Mouse (Mus musculus) midbrain, embryonic 11.5 days (tissue): ENCODE data around the gene 9430038I01Rik. TPM values are rescaled to one million over a fixed set of nuclear protein-coding genes. Genes with fewer than 3 reads are reported as not detected.

Experiments used
- ATAC-seq: fragments of 200-750 bp; cut with Nextera tagmentation; 2 replicates; pipeline ENCODE4 v1.8.0; 2017; ENCODE audit warnings: moderate TSS enrichment, moderate library complexity; ENCODE audit not compliant: low FRiP score
- DNase-seq: peaks from one replicate; pipeline ENCODE4 v3.0.0; 2015; ENCODE audit warnings: low spot score; ENCODE audit errors: missing footprints
- H3K27ac ChIP-seq: fragments of 300-500 bp; sonication (generic); 2 replicates; pipeline ENCODE4 v1.5.1; 2014; ENCODE audit warnings: low read depth, low read length
- H3K27me3 ChIP-seq: fragments of 300-500 bp; sonication (generic); 2 replicates; pipeline ENCODE4 v1.6.1; 2014; ENCODE audit warnings: mild to moderate bottlenecking, low read length, moderate library complexity, mixed read lengths; ENCODE audit not compliant: control insufficient read depth, insufficient read depth
- H3K36me3 ChIP-seq: fragments of 300-500 bp; sonication (generic); 2 replicates; pipeline ENCODE4 v1.6.1; 2014; ENCODE audit warnings: mild to moderate bottlenecking, low read length, moderate library complexity, mixed read lengths; ENCODE audit not compliant: control insufficient read depth, insufficient read depth
- H3K4me1 ChIP-seq: fragments of 300-500 bp; sonication (generic); 2 replicates; pipeline ENCODE4 v1.6.1; 2014; ENCODE audit warnings: low read length; ENCODE audit not compliant: control insufficient read depth, insufficient read depth
- H3K4me2 ChIP-seq: fragments of 300-500 bp; sonication (generic); 2 replicates; pipeline ENCODE4 v1.6.1; 2014; ENCODE audit warnings: mild to moderate bottlenecking, moderate library complexity
- H3K4me3 ChIP-seq: fragments of 300-500 bp; sonication (generic); 2 replicates; pipeline ENCODE4 v1.5.1; 2014; ENCODE audit warnings: low read depth, low read length
- H3K9ac ChIP-seq: fragments of 300-500 bp; sonication (generic); 2 replicates; pipeline ENCODE4 v1.6.1; 2014; ENCODE audit warnings: low read length
- H3K9me3 ChIP-seq: fragments of 300-500 bp; sonication (generic); 2 replicates; pipeline ENCODE4 v1.6.1; 2016; ENCODE audit warnings: low read length; ENCODE audit not compliant: control insufficient read depth
- WGBS: fragments of 180-500 bp; shearing (Covaris S2); extraction: QIAGEN DNeasy Blood & Tissue Kit; methylation state at CpG from one replicate; pipeline ENCODE4 v1.1.7; 2014; 5-methylcytosine and 5-hydroxymethylcytosine counted together
- polyA plus RNA-seq: library from polyadenylated mRNA; unstranded; fragments of >200 nt; fragmentation: Nextera tagmentation; extraction: Ambion mirVana; gene quantifications from 2 replicates; pipeline ENCODE4 v1.2.1, GENCODE M21; 2014

9430038I01Rik gene
- polyA plus RNA-seq, 1 experiment from 2014 or later, result 15.3 TPM

GRCm38 (mm10) chr7:137387863-137388262 is 22.7 kb downstream of the 9430038I01Rik start:
- H3K9me3 ChIP-seq, result no peaks in the 10 kb centered on the region
- H3K9ac ChIP-seq, result no peak overlapping the region
- WGBS, result 83% methylated on average over 5 of the region's 5 CpGs
- H3K36me3 ChIP-seq, result no peaks in the 10 kb centered on the region
- no peaks in the 10 kb centered on the region for H3K27me3 ChIP-seq
- H3K4me3 ChIP-seq, result no peak overlapping the region
- DNase-seq (no peak), ATAC-seq (no peak)
- H3K4me1 ChIP-seq, result no peaks in the 10 kb centered on the region
- H3K4me2 ChIP-seq, result no peak overlapping the region
- H3K27ac ChIP-seq, result no peak overlapping the region

GRCm38 (mm10) chr7:137374996-137375395 is 35.6 kb downstream of the 9430038I01Rik start:
- Histone ChIP-seq H3K4me1 (no peaks in the 10 kb centered on the region), H3K4me2 (no peak overlapping the region), H3K4me3 (no peak overlapping the region), H3K27me3 (peaks cover 11% of the 10 kb centered on the region), H3K9me3 (no peaks in the 10 kb centered on the region), H3K9ac (no peak overlapping the region), H3K36me3 (no peaks in the 10 kb centered on the region), H3K27ac (no peak overlapping the region)
- 97% methylated on average over 7 of the region's 7 CpGs for WGBS
- no peak for ATAC-seq
- DNase-seq, result no peak

GRCm38 (mm10) chr7:137371770-137372169 is 38.8 kb downstream of the 9430038I01Rik start:
- 77% methylated on average over 4 of the region's 4 CpGs for WGBS
- ATAC-seq (no peak), DNase-seq (no peak)
- Histone ChIP-seq H3K27me3 (peaks cover 17% of the 10 kb centered on the region), H3K4me1 (no peaks in the 10 kb centered on the region), H3K9me3 (no peaks in the 10 kb centered on the region), H3K27ac (no peak overlapping the region), H3K4me3 (no peak overlapping the region), H3K9ac (no peak overlapping the region), H3K36me3 (no peaks in the 10 kb centered on the region), H3K4me2 (no peak overlapping the region)

GRCm38 (mm10) chr7:137370175-137370574 is 40.4 kb downstream of the 9430038I01Rik start:
- Histone ChIP-seq H3K4me1 (no peaks in the 10 kb centered on the region), H3K4me3 (no peak overlapping the region), H3K27ac (no peak overlapping the region), H3K27me3 (peaks cover 17% of the 10 kb centered on the region), H3K9ac (no peak overlapping the region), H3K4me2 (no peak overlapping the region), H3K36me3 (no peaks in the 10 kb centered on the region), H3K9me3 (no peaks in the 10 kb centered on the region)
- 31% methylated on average over 2 of the region's 2 CpGs for WGBS
- ATAC-seq (peak; percentile 69), DNase-seq (peak; percentile 94)

- Histone ChIP-seq H3K36me3 (no peaks in the 10 kb centered on the region), H3K4me3 (no peak overlapping the region), H3K9ac (no peak overlapping the region), H3K4me2 (no peak overlapping the region), H3K27me3 (peaks cover 13% of the 10 kb centered on the region; the same call in 1 of the 2 replicates), H3K4me1 (no peaks in the 10 kb centered on the region), H3K9me3 (no peaks in the 10 kb centered on the region), H3K27ac (no peak overlapping the region)
- no peak for ATAC-seq
- DNase-seq, result no peak
- 76% methylated on average over 4 of the region's 4 CpGs for WGBS
Measured at GRCm38 (mm10) chr7:137366736-137367135, 43.8 kb downstream of the 9430038I01Rik start.

GRCm38 (mm10) chr7:137365056-137365455 is 45.5 kb downstream of the 9430038I01Rik start:
- Histone ChIP-seq H3K4me3 (no peak overlapping the region), H3K4me1 (no peaks in the 10 kb centered on the region), H3K27me3 (peaks cover 6% of the 10 kb centered on the region; the same call in 1 of the 2 replicates), H3K9ac (no peak overlapping the region), H3K9me3 (no peaks in the 10 kb centered on the region), H3K27ac (no peak overlapping the region), H3K4me2 (no peak overlapping the region), H3K36me3 (no peaks in the 10 kb centered on the region)
- DNase-seq (no peak), ATAC-seq (no peak)
- 89% methylated on average over 8 of the region's 8 CpGs for WGBS

- no peak overlapping the region for H3K4me2 ChIP-seq
- H3K27ac ChIP-seq, result no peak overlapping the region
- H3K27me3 ChIP-seq, result peaks cover 6% of the 10 kb centered on the region; the same call in 1 of the 2 replicates
- ATAC-seq (no peak), DNase-seq (no peak)
- no peak overlapping the region for H3K9ac ChIP-seq
- H3K9me3 ChIP-seq, result no peaks in the 10 kb centered on the region
- H3K4me3 ChIP-seq, result no peak overlapping the region
- H3K36me3 ChIP-seq, result no peaks in the 10 kb centered on the region
- WGBS, result 74% methylated on average over 7 of the region's 7 CpGs
- H3K4me1 ChIP-seq, result no peaks in the 10 kb centered on the region
Measured at GRCm38 (mm10) chr7:137364571-137364970, 46.0 kb downstream of the 9430038I01Rik start.

GRCm38 (mm10) chr7:137346860-137347259 is 63.7 kb downstream of the 9430038I01Rik start:
- H3K4me3 ChIP-seq, result no peak overlapping the region
- no peak overlapping the region for H3K9ac ChIP-seq
- DNase-seq, result no peak
- peaks cover 13% of the 10 kb centered on the region for H3K4me1 ChIP-seq
- H3K27ac ChIP-seq, result no peak overlapping the region
- H3K4me2 ChIP-seq, result no peak overlapping the region
- H3K27me3 ChIP-seq, result no peaks in the 10 kb centered on the region
- no peaks in the 10 kb centered on the region for H3K9me3 ChIP-seq
- ATAC-seq, result no peak
- H3K36me3 ChIP-seq, result no peaks in the 10 kb centered on the region
- 77% methylated on average over 7 of the region's 7 CpGs for WGBS

- Histone ChIP-seq H3K9me3 (no peaks in the 10 kb centered on the region), H3K4me1 (peaks cover 13% of the 10 kb centered on the region), H3K36me3 (no peaks in the 10 kb centered on the region), H3K27me3 (no peaks in the 10 kb centered on the region), H3K4me2 (no peak overlapping the region), H3K4me3 (no peak overlapping the region), H3K9ac (no peak overlapping the region), H3K27ac (no peak overlapping the region)
- ATAC-seq, result 0 out of 2 replicates have a peak, but pooled peaks have one; percentile 40
- no peak for DNase-seq
- 44% methylated on average over 10 of the region's 10 CpGs for WGBS
Measured at GRCm38 (mm10) chr7:137346068-137346467, 64.5 kb downstream of the 9430038I01Rik start.
